ENCODE assay signal across 8 mouse cellular contexts in the genomic region with DNA sequence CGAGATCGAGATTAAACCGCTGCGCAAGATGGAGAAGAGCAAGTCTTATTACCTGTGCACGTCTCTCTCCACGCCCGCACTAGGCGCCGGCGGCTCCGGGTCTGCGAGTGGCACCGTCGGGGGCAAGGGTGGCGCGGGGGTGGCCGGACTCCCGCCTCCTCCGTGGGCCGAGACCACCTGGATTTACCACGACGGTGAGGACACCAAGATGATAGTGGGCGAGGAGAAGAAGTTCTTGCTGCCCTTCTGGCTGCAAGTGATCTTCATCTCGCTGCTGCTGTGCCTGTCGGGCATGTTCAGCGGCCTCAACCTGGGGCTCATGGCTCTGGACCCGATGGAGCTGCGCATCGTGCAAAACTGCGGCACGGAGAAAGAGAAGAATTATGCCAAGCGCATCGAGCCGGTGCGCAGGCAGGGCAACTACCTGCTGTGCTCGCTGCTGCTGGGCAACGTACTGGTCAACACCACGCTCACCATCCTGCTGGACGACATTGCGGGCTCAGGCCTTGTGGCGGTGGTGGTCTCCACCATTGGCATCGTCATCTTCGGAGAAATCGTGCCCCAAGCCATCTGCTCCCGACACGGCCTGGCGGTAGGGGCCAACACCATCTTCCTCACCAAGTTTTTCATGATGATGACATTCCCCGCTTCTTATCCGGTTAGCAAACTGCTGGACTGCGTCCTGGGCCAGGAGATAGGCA. TPM values are rescaled to one million over a fixed set of nuclear protein-coding genes. Genes with fewer than 3 reads are reported as not detected.
DNase-seq lines count a peak whose midpoint lies in the region; ATAC-seq and TF ChIP-seq lines count a peak whose summit lies in the region.

No protein-coding gene starts in this region.

- no peaks in the 10 kb centered on the region for H3K79me2 ChIP-seq in myocyte (ENCODE audit: control insufficient read depth, insufficient read depth)

- no peaks in the 10 kb centered on the region for H3K9me3 ChIP-seq in intestine, embryonic 16.5 days (ENCODE audit: control insufficient read depth, low read length)
- H3K9me3 ChIP-seq in limb, embryonic 11.5 days (ENCODE audit: control insufficient read depth, low read length): no peaks in the 10 kb centered on the region
- no peaks in the 10 kb centered on the region for H3K9me3 ChIP-seq in stomach, embryonic 15.5 days

- H3K27ac ChIP-seq in cerebellum, adult 2 months (ENCODE audit: insufficient read depth, low read length): peak overlapping the region; percentile 80
- no peak overlapping the region for H3K27ac ChIP-seq in intestine, embryonic 16.5 days (ENCODE audit: low read length)
- no peak overlapping the region for H3K27ac ChIP-seq in limb, embryonic 11.5 days (replicated peaks; ENCODE audit: low read depth, low read length)
- no peak overlapping the region for H3K27ac ChIP-seq in stomach, embryonic 15.5 days

- H3K27me3 ChIP-seq in cerebellum, adult 2 months (ENCODE audit: control insufficient read depth, insufficient read depth, low read length): no peaks in the 10 kb centered on the region
- peaks cover 10% of the 10 kb centered on the region for H3K27me3 ChIP-seq in intestine, embryonic 16.5 days (replicated peaks; ENCODE audit: control insufficient read depth, insufficient read depth, low read length)
- peaks cover 13% of the 10 kb centered on the region; the same call in 1 of the 2 replicates for H3K27me3 ChIP-seq in limb, embryonic 11.5 days (ENCODE audit: control insufficient read depth, insufficient read depth, low read length)
- H3K27me3 ChIP-seq in myocyte (ENCODE audit: control insufficient read depth, insufficient read depth, insufficient read length): no peaks in the 10 kb centered on the region
- peaks cover 17% of the 10 kb centered on the region for H3K27me3 ChIP-seq in stomach, embryonic 15.5 days (replicated peaks)

- no peak for TF ChIP-seq POLR2A in cerebellum, adult 2 months (IDR thresholded peaks at IDR 0.05; ENCODE audit: borderline replicate concordance, insufficient read depth, low read length)
- TF ChIP-seq POLR2A in myocyte (IDR thresholded peaks at IDR 0.05; ENCODE audit: insufficient read length, low read depth): no peak

- no peaks in the 10 kb centered on the region for H3K4me1 ChIP-seq in cerebellum, adult 2 months (ENCODE audit: control insufficient read depth, insufficient read depth, low read length)
- peaks cover 12% of the 10 kb centered on the region for H3K4me1 ChIP-seq in intestine, embryonic 16.5 days (ENCODE audit: control insufficient read depth, insufficient read depth, low read length)
- peaks cover 5% of the 10 kb centered on the region; the same call in 1 of the 2 replicates for H3K4me1 ChIP-seq in limb, embryonic 11.5 days (ENCODE audit: control insufficient read depth, insufficient read depth, low read length)
- peaks cover 13% of the 10 kb centered on the region for H3K4me1 ChIP-seq in stomach, embryonic 15.5 days

- TF ChIP-seq CTCF in cerebellum, adult 2 months (IDR thresholded peaks at IDR 0.05; ENCODE audit: borderline replicate concordance, insufficient read depth, low read depth, low read length): no peak

- H3K36me3 ChIP-seq in intestine, embryonic 16.5 days (ENCODE audit: control insufficient read depth, insufficient read depth, low read length): no peaks in the 10 kb centered on the region
- H3K36me3 ChIP-seq in limb, embryonic 11.5 days (ENCODE audit: control insufficient read depth, insufficient read depth, low read length): no peaks in the 10 kb centered on the region; the same call in 1 of the 2 replicates
- H3K36me3 ChIP-seq in myocyte (ENCODE audit: control insufficient read depth, insufficient read depth): no peaks in the 10 kb centered on the region
- no peaks in the 10 kb centered on the region for H3K36me3 ChIP-seq in stomach, embryonic 15.5 days

- ATAC-seq in intestine, embryonic 16.5 days: no peak
- ATAC-seq in limb, embryonic 11.5 days (ENCODE audit: insufficient number of reproducible peaks, low FRiP score, low TSS enrichment, low read depth): no peak
- no peak for ATAC-seq in stomach, embryonic 15.5 days (ENCODE audit: insufficient read depth, low FRiP score, low read depth)

- DNase-seq in gastrocnemius, postnatal 10 days: peak; percentile 36
- DNase-seq in gastrocnemius, adult 18-20 months (ENCODE audit: low spot score): no peak
- DNase-seq in cerebellum, adult 2 months: peak; percentile 67 to 72
- peak; percentile 35 to 49 for DNase-seq in frontal cortex, postnatal 10 days (ENCODE audit: low spot score in 2 of 2)
- peak; percentile 63 for DNase-seq in limb, embryonic 11.5 days (ENCODE audit: low spot score)

- peak overlapping the region; percentile 93 for H3K4me2 ChIP-seq in intestine, embryonic 16.5 days (ENCODE audit: low read depth, low read length)
- peak overlapping the region; percentile 77 for H3K4me2 ChIP-seq in limb, embryonic 11.5 days (ENCODE audit: low read depth, severe bottlenecking)
- peak overlapping the region; percentile 79 for H3K4me2 ChIP-seq in myocyte (ENCODE audit: low read depth)
- H3K4me2 ChIP-seq in stomach, embryonic 15.5 days: peak overlapping the region; percentile 100

- peak overlapping the region; percentile 82 for H3K9ac ChIP-seq in intestine, embryonic 16.5 days (ENCODE audit: low read depth, low read length)
- H3K9ac ChIP-seq in limb, embryonic 11.5 days (ENCODE audit: low read length): peak overlapping the region; percentile 68
- H3K9ac ChIP-seq in stomach, embryonic 15.5 days: peak overlapping the region; percentile 54

- H3K4me3 ChIP-seq in cerebellum, adult 2 months (replicated peaks; ENCODE audit: insufficient read depth, low read depth, low read length): peak overlapping the region; percentile 73
- peak overlapping the region; percentile 97 for H3K4me3 ChIP-seq in intestine, embryonic 16.5 days (ENCODE audit: low read length)
- H3K4me3 ChIP-seq in limb, embryonic 11.5 days (ENCODE audit: low read depth, low read length): peak overlapping the region; percentile 76
- peak overlapping the region; percentile 51 for H3K4me3 ChIP-seq in myocyte
- H3K4me3 ChIP-seq in stomach, embryonic 15.5 days (replicated peaks): peak overlapping the region; percentile 94

- WGBS in cerebellum, adult 2 months: under 1% methylated on average over 50 of the region's 50 CpGs
- WGBS in intestine, embryonic 16.5 days: under 1% methylated on average over 50 of the region's 50 CpGs
- WGBS in limb, embryonic 11.5 days: 1% methylated on average over 50 of the region's 50 CpGs
- 2% methylated on average over 50 of the region's 50 CpGs for WGBS in stomach, embryonic 15.5 days

- peak overlapping the region; percentile 64 for H3ac ChIP-seq in myocyte (ENCODE audit: control insufficient read depth, insufficient read length)

TF ChIP-seq in myocyte, 11 proteins besides CTCF, POLR2A, EP300 and RAD21:
- TF ChIP-seq E2F4 (IDR thresholded peaks at IDR 0.05; ENCODE audit: insufficient read depth) (no peak), TCF12 (IDR thresholded peaks at IDR 0.05; ENCODE audit: insufficient read depth, poor library complexity, severe bottlenecking) (no peak), TCF3 (IDR thresholded peaks at IDR 0.05; ENCODE audit: insufficient read length, low read depth) (no peak), SRF (IDR thresholded peaks at IDR 0.05; ENCODE audit: control insufficient read depth, insufficient read length, low read depth) (no peak), POLR2AphosphoS2 (IDR thresholded peaks at IDR 0.05; ENCODE audit: insufficient read length, low read depth) (no peak), REST (IDR thresholded peaks at IDR 0.05; ENCODE audit: insufficient read depth, insufficient read length) (no peak), MYOG (IDR thresholded peaks at IDR 0.05; ENCODE audit: control insufficient read depth in 1 of 3, insufficient read depth in 1 of 3, insufficient read length in 2 of 3, low read depth in 2 of 3) (no peak), MYOD1 (IDR thresholded peaks at IDR 0.05; ENCODE audit: control insufficient read depth in 1 of 3, insufficient read length in 2 of 3, low read depth in 2 of 3) (no peak), MAX (IDR thresholded peaks at IDR 0.05; ENCODE audit: low read depth) (no peak), CEBPB (IDR thresholded peaks at IDR 0.05; ENCODE audit: insufficient read depth, poor library complexity, severe bottlenecking) (no peak), USF1 (IDR thresholded peaks at IDR 0.05; ENCODE audit: low read depth) (no peak)

RNA-seq across cellular contexts. Expression of gene Cnnm2, which starts 1.0 kb away (rescaled TPM):
- total RNA-seq in gastrocnemius, postnatal 10 days (2021): 1 to 10 TPM; 3.6 to 4.5 TPM
- 1 to 10 TPM; 3.2 TPM for total RNA-seq in gastrocnemius, adult 18-20 months (2021)
- 31.2 and 31.4 TPM in 2 replicates for polyA plus RNA-seq in cerebellum, adult 2 months (2012; rRNA removed)
- polyA plus RNA-seq in intestine, embryonic 16.5 days (2015; fragmentation: Nextera tagmentation; extraction: Ambion mirVana): 1.9 and 2.1 TPM in 2 replicates
- 2.4 and 2.5 TPM in 2 replicates for polyA plus RNA-seq in limb, embryonic 11.5 days (2014; fragmentation: Nextera tagmentation; extraction: Ambion mirVana)
- 8.1 TPM for polyA plus RNA-seq in myocyte (2012; fragmentation: generic; extraction: Trizol)
- polyA plus RNA-seq in stomach, embryonic 15.5 days (2015; fragmentation: Nextera tagmentation; extraction: Ambion mirVana): 3.1 and 3.9 TPM in 2 replicates

RNA-seq across cellular contexts. Expression of gene As3mt, which starts 55.2 kb away (rescaled TPM):
- 10 to 100 TPM; 66.4 to 71.2 TPM for total RNA-seq in gastrocnemius, postnatal 10 days (2021)
- total RNA-seq in gastrocnemius, adult 18-20 months (2021): 10 to 100 TPM; 89.3 to 93.6 TPM
- 16.5 and 16.8 TPM in 2 replicates for polyA plus RNA-seq in cerebellum, adult 2 months (2012; rRNA removed)
- polyA plus RNA-seq in intestine, embryonic 16.5 days (2015; fragmentation: Nextera tagmentation; extraction: Ambion mirVana): 69.1 and 69.3 TPM in 2 replicates
- 34.2 and 37.3 TPM in 2 replicates for polyA plus RNA-seq in limb, embryonic 11.5 days (2014; fragmentation: Nextera tagmentation; extraction: Ambion mirVana)
- 4.1 TPM for polyA plus RNA-seq in myocyte (2012; fragmentation: generic; extraction: Trizol)
- 28.9 and 33.0 TPM in 2 replicates for polyA plus RNA-seq in stomach, embryonic 15.5 days (2015; fragmentation: Nextera tagmentation; extraction: Ambion mirVana)
